Mouse (Mus musculus): ENCODE data around the gene Cnbp. TPM values are rescaled to one million over a fixed set of nuclear protein-coding genes. Genes with fewer than 3 reads are reported as not detected.

The Cnbp gene
- polyA plus RNA-seq, 1 experiment from 2014 or later: 661 TPM

DNA sequence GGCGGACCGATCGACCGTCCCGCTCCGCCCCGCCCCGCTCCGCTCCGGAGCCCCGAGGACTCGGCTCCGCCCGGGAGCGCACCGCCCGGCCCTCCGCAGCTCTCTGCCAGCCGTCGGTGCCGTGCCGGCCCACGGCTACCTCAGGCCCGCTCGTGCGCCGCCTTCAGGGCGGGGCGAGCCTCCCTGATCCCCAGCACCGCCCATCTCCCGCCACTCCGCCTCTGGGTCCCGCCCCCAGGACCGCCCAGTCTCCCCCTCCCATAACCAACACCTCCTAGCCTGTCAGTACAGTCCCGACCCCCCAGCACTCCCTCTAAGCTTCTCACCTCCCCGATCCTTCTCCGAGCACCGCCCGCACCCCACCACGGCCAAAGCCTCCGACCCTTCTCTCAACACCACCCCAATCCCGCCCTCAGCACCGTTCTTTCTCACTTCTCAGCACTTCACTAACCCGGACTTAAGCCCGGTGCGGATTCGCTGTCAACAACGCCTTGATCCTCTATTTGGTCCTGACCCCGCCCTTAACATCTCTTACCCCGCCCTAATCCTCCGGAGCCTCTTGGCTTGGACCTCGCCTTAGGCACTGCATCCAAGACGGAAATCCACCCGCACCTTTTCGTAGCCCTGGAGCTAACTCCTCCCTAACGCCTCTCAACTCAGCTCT lies 39.1 kb downstream of the Cnbp start, which contains the start of gene Rab43:
TSS of gene Rab43 (minus strand) at position 490 of the 664 bp plus-strand sequence.
- Histone ChIP-seq H3K4me3 (peak within 1 kb of the TSS; percentile 77), H3K27ac (peak within 1 kb of the TSS; percentile 76), H3K9me3 (replicated peaks) (no peaks in the 10 kb centered on the region), H3K4me1 (replicated peaks) (peaks cover 22% of the 10 kb centered on the region), H3K27me3 (no peaks in the 10 kb centered on the region), H3K36me3 (peaks cover 5% of the 10 kb centered on the region), H3K9ac (peak within 1 kb of the TSS; percentile 75), H3K4me2 (peak within 1 kb of the TSS; percentile 80)
- ATAC-seq (replicated peaks; ENCODE audit: insufficient number of reproducible peaks, insufficient read depth, low FRiP score, low read depth): peak; percentile 97
- under 1% methylated on average over 53 of the region's 56 CpGs for WGBS

DNA sequence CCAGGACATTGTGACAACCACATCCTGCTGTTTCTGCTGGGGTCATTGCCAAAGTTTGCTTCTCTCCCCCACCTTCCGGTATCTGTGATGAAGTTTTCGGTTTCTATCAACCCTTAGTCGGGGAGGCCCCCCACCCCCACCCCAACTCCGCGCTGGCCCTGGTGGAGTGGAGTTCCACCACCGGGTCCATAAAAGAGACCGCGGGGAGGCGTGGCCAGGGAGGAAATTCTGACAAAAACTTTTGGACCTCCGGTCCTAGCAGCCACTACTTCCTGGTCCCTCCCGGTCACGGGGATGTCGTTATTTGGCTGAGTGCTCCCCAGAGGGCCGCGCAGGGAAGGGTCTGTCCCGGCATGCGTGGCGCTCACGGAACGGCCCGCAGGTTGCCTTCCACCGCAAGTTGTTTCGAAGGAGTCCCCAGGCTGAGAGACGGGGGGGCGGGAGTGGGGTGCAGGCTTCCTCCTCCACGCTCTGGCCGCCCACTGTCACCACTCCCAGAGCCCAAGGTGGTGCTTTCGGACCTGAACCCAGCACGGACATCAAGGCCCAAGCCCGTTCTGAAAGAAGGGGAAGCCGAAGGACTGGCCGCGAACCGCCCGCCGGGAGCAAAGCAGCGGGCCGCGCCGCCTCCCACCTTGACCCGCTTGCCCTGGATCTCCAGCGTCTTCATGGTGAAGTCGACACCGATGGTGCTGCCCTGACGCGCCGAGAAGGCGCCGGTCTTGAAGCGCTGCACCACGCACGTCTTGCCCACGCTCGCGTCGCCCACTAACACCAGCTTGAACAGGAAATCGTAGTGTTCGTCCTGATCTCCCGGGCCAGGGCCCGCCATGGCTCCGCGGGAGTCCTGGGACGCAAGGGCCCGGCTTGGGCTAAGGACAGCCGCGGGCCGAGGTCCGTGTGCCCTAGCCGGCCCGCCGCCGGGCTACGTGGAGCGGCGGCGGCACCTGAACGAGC lies 39.9 kb downstream of the Cnbp start:
- under 1% methylated on average over 77 of the region's 77 CpGs for WGBS

DNA sequence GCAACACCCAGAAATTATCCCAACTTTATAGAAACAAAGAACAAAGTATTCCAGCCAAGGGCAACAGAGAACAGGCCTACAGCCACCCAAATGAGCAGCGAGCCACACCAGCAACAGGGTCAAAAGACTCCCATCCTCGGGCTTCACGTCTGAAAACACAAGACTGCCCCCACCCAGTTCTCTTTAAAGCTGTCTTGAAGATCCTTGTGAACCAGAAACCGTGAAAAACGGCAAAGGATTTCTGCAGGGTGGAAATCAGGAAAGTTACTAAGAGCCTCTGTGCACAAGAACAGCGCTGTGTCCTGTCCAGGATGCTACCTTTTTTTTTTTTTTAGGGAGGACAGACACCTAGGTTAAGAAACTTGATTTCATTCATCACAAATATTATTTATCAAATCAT lies 40.6 kb downstream of the Cnbp start:
- no peaks in the 10 kb centered on the region for H3K27me3 ChIP-seq
- peak overlapping the region; percentile 77 for H3K4me3 ChIP-seq
- no peaks in the 10 kb centered on the region for H3K36me3 ChIP-seq
- WGBS: 35% methylated on average over 6 of the region's 6 CpGs
- ATAC-seq (replicated peaks; ENCODE audit: insufficient number of reproducible peaks, insufficient read depth, low FRiP score, low read depth): no peak
- H3K4me1 ChIP-seq (replicated peaks): peaks cover 30% of the 10 kb centered on the region
- H3K27ac ChIP-seq: peak overlapping the region; percentile 76
- H3K9ac ChIP-seq: peak overlapping the region; percentile 75; the same call in 1 of the 2 replicates
- peak overlapping the region; percentile 80 for H3K4me2 ChIP-seq
- H3K9me3 ChIP-seq (replicated peaks): no peaks in the 10 kb centered on the region

More for the DNA sequence above, 39.9 kb downstream of the Cnbp start:
- Histone ChIP-seq H3K4me3 (peak overlapping the region; percentile 77), H3K36me3 (no peaks in the 10 kb centered on the region), H3K4me1 (replicated peaks) (peaks cover 24% of the 10 kb centered on the region), H3K4me2 (peak overlapping the region; percentile 80), H3K9ac (peak overlapping the region; percentile 75), H3K9me3 (replicated peaks) (no peaks in the 10 kb centered on the region), H3K27ac (peak overlapping the region; percentile 76), H3K27me3 (no peaks in the 10 kb centered on the region)
- ATAC-seq (replicated peaks; ENCODE audit: insufficient number of reproducible peaks, insufficient read depth, low FRiP score, low read depth): peak; percentile 19

- Histone ChIP-seq H3K27me3 (no peaks in the 10 kb centered on the region), H3K4me3 (peak overlapping the region; percentile 77), H3K9ac (no peak overlapping the region), H3K36me3 (no peaks in the 10 kb centered on the region), H3K27ac (no peak overlapping the region), H3K4me1 (replicated peaks) (peaks cover 30% of the 10 kb centered on the region), H3K4me2 (peak overlapping the region; percentile 80; the same call in 1 of the 2 replicates), H3K9me3 (replicated peaks) (no peaks in the 10 kb centered on the region)
- WGBS: 78% methylated on average over 6 of the region's 6 CpGs
- no peak for ATAC-seq (replicated peaks; ENCODE audit: insufficient number of reproducible peaks, insufficient read depth, low FRiP score, low read depth)
Observed at GRCm38 (mm10) chr6:87809651-87810161, 41.2 kb downstream of the Cnbp start.

GRCm38 (mm10) chr6:87809144-87809543 lies 41.8 kb downstream of the Cnbp start:
- Histone ChIP-seq H3K27me3 (no peaks in the 10 kb centered on the region), H3K27ac (no peak overlapping the region), H3K4me1 (replicated peaks) (peaks cover 30% of the 10 kb centered on the region), H3K36me3 (no peaks in the 10 kb centered on the region), H3K9me3 (replicated peaks) (no peaks in the 10 kb centered on the region), H3K9ac (no peak overlapping the region), H3K4me3 (no peak overlapping the region), H3K4me2 (no peak overlapping the region)
- 81% methylated on average over 2 of the region's 2 CpGs for WGBS
- no peak for ATAC-seq (replicated peaks; ENCODE audit: insufficient number of reproducible peaks, insufficient read depth, low FRiP score, low read depth)

GRCm38 (mm10) chr6:87808521-87808920 lies 42.4 kb downstream of the Cnbp start:
- WGBS: 84% methylated on average over 3 of the region's 3 CpGs
- Histone ChIP-seq H3K4me1 (replicated peaks) (peaks cover 30% of the 10 kb centered on the region), H3K4me2 (no peak overlapping the region), H3K9ac (no peak overlapping the region), H3K9me3 (replicated peaks) (no peaks in the 10 kb centered on the region), H3K36me3 (no peaks in the 10 kb centered on the region), H3K4me3 (no peak overlapping the region), H3K27me3 (no peaks in the 10 kb centered on the region), H3K27ac (no peak overlapping the region)
- no peak for ATAC-seq (replicated peaks; ENCODE audit: insufficient number of reproducible peaks, insufficient read depth, low FRiP score, low read depth)

GRCm38 (mm10) chr6:87807735-87808440 lies 43.0 kb downstream of the Cnbp start:
- H3K9ac ChIP-seq: no peak overlapping the region
- no peak overlapping the region for H3K4me2 ChIP-seq
- 72% methylated on average over 4 of the region's 4 CpGs for WGBS
- H3K27me3 ChIP-seq: no peaks in the 10 kb centered on the region
- no peaks in the 10 kb centered on the region for H3K36me3 ChIP-seq
- ATAC-seq (replicated peaks; ENCODE audit: insufficient number of reproducible peaks, insufficient read depth, low FRiP score, low read depth): no peak
- no peaks in the 10 kb centered on the region for H3K9me3 ChIP-seq (replicated peaks)
- H3K27ac ChIP-seq: no peak overlapping the region
- H3K4me1 ChIP-seq (replicated peaks): peaks cover 30% of the 10 kb centered on the region
- H3K4me3 ChIP-seq: no peak overlapping the region

- ATAC-seq (replicated peaks; ENCODE audit: insufficient number of reproducible peaks, insufficient read depth, low FRiP score, low read depth): no peak
- Histone ChIP-seq H3K27me3 (no peaks in the 10 kb centered on the region), H3K4me2 (no peak overlapping the region), H3K4me1 (replicated peaks) (peaks cover 26% of the 10 kb centered on the region), H3K9me3 (replicated peaks) (no peaks in the 10 kb centered on the region), H3K36me3 (no peaks in the 10 kb centered on the region), H3K27ac (peak overlapping the region; percentile 18; the same call in 1 of the 2 replicates), H3K4me3 (no peak overlapping the region), H3K9ac (no peak overlapping the region)
- WGBS: 54% methylated on average over 2 of the region's 2 CpGs
Observed at GRCm38 (mm10) chr6:87806857-87807256, 44.0 kb downstream of the Cnbp start.

GRCm38 (mm10) chr6:87806028-87806427 lies 44.9 kb downstream of the Cnbp start:
- no peak for ATAC-seq (replicated peaks; ENCODE audit: insufficient number of reproducible peaks, insufficient read depth, low FRiP score, low read depth)
- Histone ChIP-seq H3K4me2 (no peak overlapping the region), H3K9me3 (replicated peaks) (no peaks in the 10 kb centered on the region), H3K4me1 (replicated peaks) (peaks cover 26% of the 10 kb centered on the region), H3K9ac (no peak overlapping the region), H3K4me3 (no peak overlapping the region), H3K27me3 (no peaks in the 10 kb centered on the region), H3K27ac (no peak overlapping the region), H3K36me3 (no peaks in the 10 kb centered on the region)
- 53% methylated on average over 2 of the region's 2 CpGs for WGBS

- Histone ChIP-seq H3K9ac (no peak overlapping the region), H3K36me3 (no peaks in the 10 kb centered on the region), H3K4me1 (replicated peaks) (peaks cover 23% of the 10 kb centered on the region), H3K9me3 (replicated peaks) (no peaks in the 10 kb centered on the region), H3K4me2 (no peak overlapping the region), H3K27me3 (no peaks in the 10 kb centered on the region), H3K4me3 (no peak overlapping the region), H3K27ac (no peak overlapping the region)
- 90% methylated on average over 7 of the region's 7 CpGs for WGBS
- ATAC-seq (replicated peaks; ENCODE audit: insufficient number of reproducible peaks, insufficient read depth, low FRiP score, low read depth): no peak
Observed at GRCm38 (mm10) chr6:87805448-87805847, 45.5 kb downstream of the Cnbp start.

DNA sequence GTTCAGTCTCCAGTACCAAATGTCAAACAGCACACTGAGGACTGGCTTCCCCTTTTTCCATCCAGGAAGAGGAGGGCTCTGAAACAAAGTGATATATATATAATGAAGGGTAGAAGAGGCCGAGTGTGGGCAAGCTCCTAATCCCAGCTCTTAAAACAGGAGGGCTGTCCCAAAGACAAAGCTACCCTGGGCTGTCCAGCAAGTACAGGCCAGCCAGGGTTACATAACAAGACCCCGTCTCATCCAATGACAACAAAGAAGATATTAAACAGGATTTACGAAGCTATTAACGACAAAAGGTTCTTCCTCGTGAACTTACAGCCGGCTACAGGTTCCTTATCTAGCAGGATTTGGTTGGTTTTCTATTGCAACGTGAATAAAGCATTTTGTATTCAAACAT lies 46.0 kb downstream of the Cnbp start:
- Histone ChIP-seq H3K9ac (no peak overlapping the region), H3K27me3 (no peaks in the 10 kb centered on the region), H3K4me1 (replicated peaks) (peaks cover 18% of the 10 kb centered on the region), H3K27ac (no peak overlapping the region), H3K4me3 (no peak overlapping the region), H3K36me3 (no peaks in the 10 kb centered on the region), H3K4me2 (no peak overlapping the region), H3K9me3 (replicated peaks) (no peaks in the 10 kb centered on the region)
- ATAC-seq (replicated peaks; ENCODE audit: insufficient number of reproducible peaks, insufficient read depth, low FRiP score, low read depth): no peak
- WGBS: 75% methylated on average over 7 of the region's 7 CpGs

Measured in heart, embryonic 15.5 days (tissue).